Mouse (Mus musculus): ENCODE data around the gene Ndufa13.

DNA sequence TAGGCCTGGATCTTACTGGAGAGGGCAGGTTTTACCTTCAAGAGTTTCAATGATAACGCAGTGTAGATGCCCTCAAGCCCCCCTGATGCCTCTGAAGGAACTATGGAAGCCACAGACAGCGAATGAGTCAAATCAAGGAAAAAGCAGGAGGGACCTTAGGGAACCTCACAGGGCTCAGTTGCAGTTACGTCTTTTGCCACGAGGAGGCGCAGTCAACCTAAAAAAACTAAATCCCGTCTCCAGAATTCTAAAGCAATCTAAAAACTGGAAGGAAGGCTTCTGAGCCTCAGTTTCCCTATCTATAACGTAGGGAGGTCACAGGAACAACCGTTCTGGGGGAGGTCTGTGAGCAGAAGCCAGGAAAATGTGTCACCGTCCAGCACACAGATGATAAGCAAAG lies 28.2 kb downstream of the Ndufa13 start:
- TF ChIP-seq CHD2 (IDR thresholded peaks at IDR 0.05; ENCODE audit: low read depth, low read length): no peak
- no peak for TF ChIP-seq HCFC1 (IDR thresholded peaks at IDR 0.05; ENCODE audit: borderline replicate concordance, insufficient read depth, low read length)
